Mouse (Mus musculus) brain, embryonic 14.5 days (tissue): ENCODE measurements at regions not wholly inside any gene's neighbourhood (a gene's known extent, or its start where the extent isn't known, plus 50 kb on each side); places are given as distances from the start of the nearest gene placed in this dataset.
A peak's percentile ranks its signal among the peaks of the same experiment; 100 is the strongest.

Source experiments
- DNase-seq: peaks from one replicate; pipeline ENCODE4 v3.0.0-alpha.2; 2011; ENCODE audit warnings: low read depth
- CTCF ChIP-seq: fragments of 200-500 bp; IDR thresholded peaks from 2 replicates; pipeline ENCODE4 v1.5.1; 2012; ENCODE audit warnings: inconsistent platforms, mild to moderate bottlenecking, moderate library complexity, borderline replicate concordance; ENCODE audit not compliant: insufficient read depth, insufficient read length; ENCODE audit errors: extremely low read depth
- POLR2A ChIP-seq: fragments of 200-500 bp; IDR thresholded peaks from 2 replicates; pipeline ENCODE4 v1.6.1; 2012; ENCODE audit warnings: mild to moderate bottlenecking, inconsistent platforms, borderline replicate concordance; ENCODE audit not compliant: poor library complexity, insufficient read depth, insufficient read length, severe bottlenecking; ENCODE audit errors: extremely low read depth

- no peak for TF ChIP-seq POLR2A
Observed at GRCm38 (mm10) chr12:67929842-67930241, 707.5 kb upstream of the Mdga2 start.

GRCm38 (mm10) chr12:67914603-67915002 is 692.3 kb upstream of the Mdga2 start:
- DNase-seq, result peak; percentile 63
- TF ChIP-seq CTCF (no peak), POLR2A (no peak)

More at GRCm38 (mm10) chr12:67929842-67930241, 707.5 kb upstream of the Mdga2 start:
- DNase-seq, result peak; percentile 49

DNA sequence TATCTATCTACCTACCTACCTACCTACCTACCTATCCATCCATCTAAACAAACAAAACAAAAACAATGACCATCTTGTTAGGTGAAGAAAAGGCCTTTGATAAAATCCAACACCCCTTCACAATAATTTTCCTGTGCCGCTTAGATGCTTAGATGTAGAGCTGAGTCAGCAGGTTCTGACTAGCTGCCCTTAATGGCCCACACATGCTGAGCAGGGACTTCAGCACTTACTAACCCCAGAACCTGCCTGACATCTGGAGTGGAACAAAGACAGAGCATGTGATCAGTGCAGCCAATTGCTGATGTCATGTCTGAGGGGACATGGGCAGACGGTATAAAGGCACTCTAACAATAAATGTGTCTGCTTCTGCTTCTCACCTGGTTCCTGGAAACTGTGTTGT is 664.9 kb upstream of the Mdga2 start:
- DNase-seq, result no peak
- TF ChIP-seq CTCF, result no peak
- TF ChIP-seq POLR2A, result no peak

DNA sequence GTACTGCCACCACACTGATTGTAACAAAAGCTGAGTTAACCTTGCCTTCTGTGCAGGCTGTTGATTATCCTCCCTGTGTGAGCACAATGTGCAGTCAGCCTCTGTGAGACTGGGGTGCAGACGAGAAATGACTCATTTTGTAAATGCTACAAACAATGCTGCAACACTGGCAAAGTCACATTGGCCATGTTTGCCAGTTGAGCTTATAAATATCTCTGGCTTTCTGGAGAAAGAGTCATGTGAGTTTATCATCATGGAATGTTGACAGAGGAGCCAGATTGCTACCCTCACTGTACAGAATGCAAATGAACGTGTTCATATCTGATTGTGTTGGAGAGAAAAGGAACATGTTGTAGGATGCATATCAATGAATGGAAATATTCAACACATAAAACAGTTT is 640.3 kb upstream of the Mdga2 start:
- peak; percentile 70 for DNase-seq
- TF ChIP-seq POLR2A (no peak), CTCF (no peak)

DNA sequence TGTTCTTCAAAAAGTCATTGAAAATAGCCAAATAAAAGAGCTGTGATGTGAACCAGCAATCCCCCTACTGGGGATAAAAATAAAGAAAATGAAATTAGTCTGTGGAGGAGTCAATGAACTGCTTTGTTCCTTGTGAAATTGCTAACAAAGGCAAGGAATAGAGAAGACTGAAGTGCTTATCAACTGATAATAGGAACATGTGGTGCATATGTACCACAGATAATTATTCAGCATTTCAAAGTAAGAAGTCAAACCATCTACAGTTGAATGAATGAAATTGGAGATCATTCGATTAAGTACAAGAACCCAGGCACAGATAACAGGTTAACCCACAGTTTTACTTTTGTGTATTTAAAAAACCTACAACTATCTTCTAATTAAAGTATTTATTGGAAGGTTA is 638.4 kb upstream of the Mdga2 start:
- no peak for DNase-seq
- TF ChIP-seq CTCF, result no peak
- no peak for TF ChIP-seq POLR2A

GRCm38 (mm10) chr12:67852625-67853024 is 630.3 kb upstream of the Mdga2 start:
- TF ChIP-seq CTCF, result no peak
- no peak for TF ChIP-seq POLR2A

GRCm38 (mm10) chr12:67847517-67847916 is 625.2 kb upstream of the Mdga2 start:
- no peak for DNase-seq
- TF ChIP-seq POLR2A (no peak), CTCF (no peak)

More at GRCm38 (mm10) chr12:67852625-67853024, 630.3 kb upstream of the Mdga2 start:
- no peak for DNase-seq

- TF ChIP-seq POLR2A (no peak), CTCF (no peak)
Observed at GRCm38 (mm10) chr12:67804297-67804696, 581.9 kb upstream of the Mdga2 start.

DNA sequence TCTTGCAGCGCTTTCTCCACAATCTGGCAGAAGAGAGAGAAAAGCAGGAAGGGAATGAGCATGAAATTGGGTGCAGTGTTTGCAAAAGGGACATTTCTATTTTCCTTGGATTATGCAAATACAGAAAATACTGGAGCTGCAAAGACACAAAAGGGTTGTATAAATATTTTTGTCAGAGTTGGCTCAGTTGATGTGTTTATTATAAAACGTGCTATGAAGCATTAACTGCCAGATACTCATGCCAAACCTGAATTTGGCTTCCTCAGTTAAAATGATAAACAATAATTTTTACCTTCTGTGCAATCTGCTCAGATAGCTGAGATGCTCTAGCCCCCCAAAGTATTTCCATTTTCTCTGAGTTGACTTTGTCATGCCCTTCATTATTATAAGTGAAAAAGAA is 577.4 kb upstream of the Mdga2 start:
- peak; percentile 73 for DNase-seq
- TF ChIP-seq CTCF, result no peak
- TF ChIP-seq POLR2A, result no peak

More at GRCm38 (mm10) chr12:67804297-67804696, 581.9 kb upstream of the Mdga2 start:
- DNase-seq, result peak; percentile 69
